Mouse (Mus musculus) midbrain, embryonic 11.5 days (tissue): ENCODE measurements around the gene Psd. TPM values are rescaled to one million over a fixed set of nuclear protein-coding genes. Genes with fewer than 3 reads are reported as not detected.

ENCODE experiments used
- ATAC-seq: fragments of 200-750 bp; cut with Nextera tagmentation; 2 replicates; pipeline ENCODE4 v1.8.0; 2017; ENCODE audit warnings: moderate TSS enrichment, moderate library complexity; ENCODE audit not compliant: low FRiP score
- DNase-seq: peaks from one replicate; pipeline ENCODE4 v3.0.0; 2015; ENCODE audit warnings: low spot score; ENCODE audit errors: missing footprints
- H3K27ac ChIP-seq: fragments of 300-500 bp; sonication (generic); 2 replicates; pipeline ENCODE4 v1.5.1; 2014; ENCODE audit warnings: low read depth, low read length
- H3K27me3 ChIP-seq: fragments of 300-500 bp; sonication (generic); 2 replicates; pipeline ENCODE4 v1.6.1; 2014; ENCODE audit warnings: mild to moderate bottlenecking, low read length, moderate library complexity, mixed read lengths; ENCODE audit not compliant: control insufficient read depth, insufficient read depth
- H3K36me3 ChIP-seq: fragments of 300-500 bp; sonication (generic); 2 replicates; pipeline ENCODE4 v1.6.1; 2014; ENCODE audit warnings: mild to moderate bottlenecking, low read length, moderate library complexity, mixed read lengths; ENCODE audit not compliant: control insufficient read depth, insufficient read depth
- H3K4me1 ChIP-seq: fragments of 300-500 bp; sonication (generic); 2 replicates; pipeline ENCODE4 v1.6.1; 2014; ENCODE audit warnings: low read length; ENCODE audit not compliant: control insufficient read depth, insufficient read depth
- H3K4me2 ChIP-seq: fragments of 300-500 bp; sonication (generic); 2 replicates; pipeline ENCODE4 v1.6.1; 2014; ENCODE audit warnings: mild to moderate bottlenecking, moderate library complexity
- H3K4me3 ChIP-seq: fragments of 300-500 bp; sonication (generic); 2 replicates; pipeline ENCODE4 v1.5.1; 2014; ENCODE audit warnings: low read depth, low read length
- H3K9ac ChIP-seq: fragments of 300-500 bp; sonication (generic); 2 replicates; pipeline ENCODE4 v1.6.1; 2014; ENCODE audit warnings: low read length
- H3K9me3 ChIP-seq: fragments of 300-500 bp; sonication (generic); 2 replicates; pipeline ENCODE4 v1.6.1; 2016; ENCODE audit warnings: low read length; ENCODE audit not compliant: control insufficient read depth
- WGBS: fragments of 180-500 bp; shearing (Covaris S2); extraction: QIAGEN DNeasy Blood & Tissue Kit; methylation state at CpG from one replicate; pipeline ENCODE4 v1.1.7; 2014; 5-methylcytosine and 5-hydroxymethylcytosine counted together
- polyA plus RNA-seq: library from polyadenylated mRNA; unstranded; fragments of >200 nt; fragmentation: Nextera tagmentation; extraction: Ambion mirVana; gene quantifications from 2 replicates; pipeline ENCODE4 v1.2.1, GENCODE M21; 2014

The Psd gene
- polyA plus RNA-seq, 1 experiment from 2014 or later, result 10.7 TPM

DNA sequence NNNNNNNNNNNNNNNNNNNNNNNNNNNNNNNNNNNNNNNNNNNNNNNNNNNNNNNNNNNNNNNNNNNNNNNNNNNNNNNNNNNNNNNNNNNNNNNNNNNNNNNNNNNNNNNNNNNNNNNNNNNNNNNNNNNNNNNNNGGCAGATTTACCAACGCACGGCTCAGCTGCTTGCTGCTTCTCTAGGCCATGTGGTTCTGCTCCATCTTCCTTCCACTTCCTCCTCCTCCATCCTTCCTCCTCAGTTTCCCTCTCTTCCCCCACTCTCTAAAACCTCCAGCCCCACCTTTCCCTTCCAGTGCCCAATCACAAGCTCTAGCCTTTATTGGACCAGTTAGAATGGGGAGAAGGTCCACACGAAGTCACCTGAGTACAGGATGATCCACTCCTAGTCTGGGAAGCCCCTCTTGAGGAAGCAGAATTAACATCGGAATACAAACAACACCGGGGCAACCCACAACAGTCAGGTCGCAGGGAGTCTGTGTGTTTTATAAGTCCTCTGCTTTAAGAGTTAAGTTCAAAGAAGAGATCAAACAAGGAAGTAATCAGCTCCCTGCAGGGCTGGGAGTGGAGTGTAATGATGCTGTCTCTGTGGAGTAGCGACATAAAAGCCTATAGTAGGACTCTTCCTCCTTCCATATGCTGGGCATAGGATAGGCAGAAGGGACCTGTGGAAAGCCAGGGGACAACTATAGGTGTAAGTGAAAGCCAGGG, 17.9 kb upstream of the Psd start:
- WGBS, result 23% methylated on average over 7 of the region's 7 CpGs
- no peak overlapping the region for H3K4me2 ChIP-seq
- no peak overlapping the region for H3K27ac ChIP-seq
- DNase-seq, result no peak
- no peak overlapping the region for H3K9ac ChIP-seq
- peaks cover 11% of the 10 kb centered on the region for H3K27me3 ChIP-seq
- H3K4me1 ChIP-seq, result peaks cover 10% of the 10 kb centered on the region
- H3K36me3 ChIP-seq, result no peaks in the 10 kb centered on the region
- ATAC-seq, result no peak
- no peak overlapping the region for H3K4me3 ChIP-seq
- no peaks in the 10 kb centered on the region for H3K9me3 ChIP-seq

DNA sequence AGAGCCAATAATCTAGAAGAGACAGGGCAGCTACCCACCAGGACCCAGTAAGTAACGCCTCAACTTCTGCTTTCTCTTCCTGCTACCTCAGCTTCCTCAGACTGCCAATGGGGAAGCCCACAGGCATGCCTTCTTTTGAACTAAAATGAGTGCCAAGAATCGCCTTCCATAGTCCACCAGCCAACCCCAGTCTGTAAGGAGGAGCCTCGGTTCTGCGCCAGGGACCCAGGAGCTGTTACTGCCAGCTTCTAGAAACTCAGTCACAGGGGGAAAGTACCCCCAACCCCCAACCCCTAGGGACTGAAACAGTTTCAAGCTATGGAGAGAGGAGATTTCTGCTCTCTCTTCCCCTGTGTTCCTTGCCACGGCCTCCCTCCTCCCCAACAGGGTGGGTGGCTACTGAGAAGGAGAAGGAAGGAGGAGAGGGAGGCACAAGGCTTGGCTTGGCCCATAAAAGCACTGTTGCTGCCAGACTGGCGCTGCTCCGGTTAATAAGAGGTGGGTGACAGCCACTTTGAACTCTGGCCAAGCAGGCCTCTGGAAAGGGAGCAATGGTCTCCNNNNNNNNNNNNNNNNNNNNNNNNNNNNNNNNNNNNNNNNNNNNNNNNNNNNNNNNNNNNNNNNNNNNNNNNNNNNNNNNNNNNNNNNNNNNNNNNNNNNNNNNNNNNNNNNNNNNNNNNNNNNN, 12.5 kb upstream of the Psd start:
- DNase-seq (no peak), ATAC-seq (no peak)
- Histone ChIP-seq H3K4me2 (no peak overlapping the region), H3K27ac (no peak overlapping the region), H3K4me1 (peaks cover 7% of the 10 kb centered on the region), H3K9me3 (no peaks in the 10 kb centered on the region), H3K36me3 (no peaks in the 10 kb centered on the region), H3K27me3 (no peaks in the 10 kb centered on the region), H3K9ac (peak overlapping the region; percentile 11; the same call in 1 of the 2 replicates), H3K4me3 (no peak overlapping the region)
- 79% methylated on average over 7 of the region's 7 CpGs for WGBS

DNA sequence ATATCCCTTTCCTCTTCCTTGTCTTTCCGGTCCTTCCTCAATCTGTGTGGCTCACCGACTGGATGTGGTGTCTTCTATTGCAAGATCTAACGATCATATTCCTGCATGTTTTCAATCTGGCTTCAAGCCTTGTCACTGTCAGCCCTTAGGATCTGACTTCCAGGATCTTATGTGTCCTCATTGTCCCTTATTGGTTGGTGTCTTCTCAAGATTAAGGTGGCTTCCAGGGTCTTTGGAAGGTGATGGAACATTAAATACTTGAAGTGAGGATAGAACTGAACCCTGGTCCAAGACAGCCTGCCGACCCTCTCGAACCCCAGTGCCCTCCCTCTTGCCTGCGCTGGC, 12.0 kb upstream of the Psd start:
- H3K9ac ChIP-seq, result peak overlapping the region; percentile 11; the same call in 1 of the 2 replicates
- no peaks in the 10 kb centered on the region for H3K36me3 ChIP-seq
- H3K9me3 ChIP-seq, result no peaks in the 10 kb centered on the region
- H3K4me2 ChIP-seq, result peak overlapping the region; percentile 20
- ATAC-seq (peak; percentile 23; the same call in 1 of the 2 replicates), DNase-seq (no peak)
- WGBS, result 55% methylated on average over 6 of the region's 6 CpGs
- H3K27ac ChIP-seq, result no peak overlapping the region
- H3K4me3 ChIP-seq, result peak overlapping the region; percentile 1; the same call in 1 of the 2 replicates
- H3K4me1 ChIP-seq, result peaks cover 7% of the 10 kb centered on the region
- no peaks in the 10 kb centered on the region for H3K27me3 ChIP-seq

DNA sequence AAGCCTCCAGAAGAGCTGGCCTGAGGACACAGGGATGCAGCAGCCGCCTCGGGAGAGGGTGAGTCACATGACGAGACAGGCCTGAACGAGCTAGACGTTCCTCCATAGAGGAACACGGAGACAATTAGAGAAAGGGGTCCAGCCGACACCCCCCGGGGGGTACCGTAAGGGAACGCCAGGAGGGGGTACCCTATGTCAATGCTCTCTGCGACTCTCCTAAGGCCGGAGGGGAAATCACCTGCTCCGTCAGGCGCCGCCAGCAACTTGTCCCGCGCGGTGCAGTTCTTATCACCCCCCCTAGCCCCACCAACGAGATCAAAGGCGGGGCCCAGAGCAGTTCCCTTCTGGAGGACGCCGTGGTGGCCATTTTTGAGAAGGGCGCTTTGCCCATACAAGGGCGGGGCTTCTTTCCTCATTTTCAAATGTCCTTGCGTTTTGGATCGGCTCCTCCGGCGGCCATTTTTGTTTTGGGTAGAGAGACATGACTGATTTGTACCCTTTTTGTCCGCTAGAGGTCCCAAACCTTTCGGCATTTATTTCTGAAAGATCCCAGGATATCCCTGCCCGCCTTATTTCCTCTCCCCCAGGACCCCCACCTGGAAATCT, 11.5 kb upstream of the Psd start, which contains the start of gene Cuedc2:
Cuedc2 (minus strand) TSS at position 372 of the 606 bp plus-strand sequence.
- peaks cover 7% of the 10 kb centered on the region for H3K4me1 ChIP-seq
- H3K9me3 ChIP-seq, result no peaks in the 10 kb centered on the region
- H3K36me3 ChIP-seq, result no peaks in the 10 kb centered on the region
- H3K9ac ChIP-seq, result peak within 1 kb of the TSS; percentile 88
- ATAC-seq (peak; percentile 91), DNase-seq (peak; percentile 100)
- H3K27ac ChIP-seq, result peak within 1 kb of the TSS; percentile 57
- H3K27me3 ChIP-seq, result no peaks in the 10 kb centered on the region
- peak within 1 kb of the TSS; percentile 73 for H3K4me3 ChIP-seq
- 1% methylated on average over 31 of the region's 31 CpGs for WGBS
- peak within 1 kb of the TSS; percentile 81 for H3K4me2 ChIP-seq

DNA sequence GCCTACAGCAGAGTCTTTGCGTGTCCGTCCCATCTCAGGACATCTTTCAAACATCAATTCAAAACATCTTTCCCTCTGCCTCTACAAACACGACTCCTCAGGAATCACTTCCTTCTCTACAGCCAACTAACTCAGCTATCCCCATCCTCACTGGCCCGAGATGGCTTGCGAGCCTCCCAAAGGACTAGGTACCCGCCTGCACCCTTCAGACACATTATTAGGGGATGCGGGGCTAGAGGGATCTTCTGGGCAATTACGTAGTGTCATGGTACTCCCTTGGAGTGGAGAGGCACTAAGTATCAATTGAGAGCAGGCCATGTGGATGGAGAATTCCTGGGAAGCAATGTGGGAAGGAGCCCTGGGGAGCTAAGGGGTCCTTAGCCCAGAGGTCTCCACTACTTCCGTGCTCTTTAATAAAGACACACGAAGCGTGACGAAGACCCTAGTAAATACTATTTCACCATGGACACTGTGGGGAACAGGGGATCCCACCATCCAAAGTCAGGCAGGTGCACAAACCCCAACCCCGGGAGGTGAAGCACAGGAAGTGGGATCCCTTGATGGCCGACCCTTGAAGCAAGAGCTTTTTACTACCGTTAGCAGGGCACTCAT, 10.9 kb upstream of the Psd start:
- Histone ChIP-seq H3K4me2 (peak overlapping the region; percentile 81), H3K27me3 (no peaks in the 10 kb centered on the region), H3K36me3 (no peaks in the 10 kb centered on the region), H3K4me1 (peaks cover 9% of the 10 kb centered on the region), H3K9me3 (no peaks in the 10 kb centered on the region), H3K27ac (peak overlapping the region; percentile 57), H3K4me3 (peak overlapping the region; percentile 73), H3K9ac (peak overlapping the region; percentile 88)
- ATAC-seq, result no peak
- 34% methylated on average over 15 of the region's 15 CpGs for WGBS
- no peak for DNase-seq

DNA sequence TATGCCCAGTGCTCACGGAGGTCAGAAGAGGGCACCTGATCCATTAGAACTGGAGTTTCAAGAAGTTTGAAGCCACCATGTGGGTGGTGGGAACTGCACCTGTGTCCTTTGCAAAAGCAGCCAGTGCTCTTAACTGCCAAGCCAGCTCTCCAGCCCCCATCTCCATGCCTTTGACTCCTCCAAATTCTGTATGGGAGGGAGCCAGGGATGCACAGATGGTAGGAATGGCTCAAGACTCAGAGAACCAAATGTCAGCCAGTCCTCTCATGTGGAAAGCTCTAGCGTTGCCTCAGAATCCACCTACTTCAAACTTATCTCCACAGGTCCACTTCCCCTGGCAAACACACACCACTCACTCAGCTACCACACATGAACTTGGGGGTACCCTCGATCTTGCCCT, 7.0 kb upstream of the Psd start:
- no peak overlapping the region for H3K27ac ChIP-seq
- H3K27me3 ChIP-seq, result no peaks in the 10 kb centered on the region
- peak; percentile 45 for DNase-seq
- H3K4me3 ChIP-seq, result no peak overlapping the region
- H3K4me1 ChIP-seq, result peaks cover 22% of the 10 kb centered on the region
- H3K4me2 ChIP-seq, result no peak overlapping the region
- no peak overlapping the region for H3K9ac ChIP-seq
- WGBS, result 94% methylated on average over 3 of the region's 3 CpGs
- ATAC-seq, result no peak
- H3K9me3 ChIP-seq, result no peaks in the 10 kb centered on the region
- no peaks in the 10 kb centered on the region for H3K36me3 ChIP-seq

DNA sequence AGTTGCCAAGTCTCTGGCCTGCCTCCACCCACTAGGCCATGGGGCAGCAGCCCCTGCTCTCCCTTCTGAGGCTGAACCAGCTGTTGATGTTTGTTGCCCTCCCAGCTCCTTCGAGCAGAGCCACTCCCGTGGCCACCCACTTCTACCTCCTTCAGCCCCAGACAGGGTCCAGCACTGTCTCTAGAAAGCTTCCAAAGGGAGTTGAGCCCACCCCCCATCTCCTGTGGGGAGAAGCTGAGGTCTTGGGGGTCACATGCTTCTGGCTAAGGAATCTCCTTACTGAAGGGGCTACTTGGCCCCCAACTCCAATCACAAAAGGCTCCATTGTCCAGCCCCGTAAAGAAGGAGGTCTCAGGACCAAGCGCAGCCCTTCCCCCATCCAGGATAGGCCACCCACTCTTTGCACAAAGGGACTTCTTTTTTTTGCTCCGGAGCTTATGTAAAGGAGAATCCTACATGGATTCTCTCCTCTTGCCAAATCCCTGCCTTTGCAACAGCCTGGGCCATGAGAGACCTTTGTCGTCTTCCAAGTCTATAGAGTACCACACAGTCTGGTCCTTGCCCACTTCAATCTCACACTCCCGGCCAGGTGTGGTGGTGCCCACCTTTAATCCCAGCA, 5.9 kb upstream of the Psd start:
- no peaks in the 10 kb centered on the region for H3K27me3 ChIP-seq
- peak; percentile 87 for DNase-seq
- H3K9ac ChIP-seq, result peak overlapping the region; percentile 1; the same call in 1 of the 2 replicates
- 37% methylated on average over 7 of the region's 7 CpGs for WGBS
- H3K9me3 ChIP-seq, result no peaks in the 10 kb centered on the region
- no peaks in the 10 kb centered on the region for H3K36me3 ChIP-seq
- peak overlapping the region; percentile 1; the same call in 1 of the 2 replicates for H3K4me2 ChIP-seq
- H3K4me1 ChIP-seq, result peaks cover 22% of the 10 kb centered on the region
- H3K4me3 ChIP-seq, result no peak overlapping the region
- H3K27ac ChIP-seq, result peak overlapping the region; percentile 11; the same call in 1 of the 2 replicates
- ATAC-seq, result no peak

DNA sequence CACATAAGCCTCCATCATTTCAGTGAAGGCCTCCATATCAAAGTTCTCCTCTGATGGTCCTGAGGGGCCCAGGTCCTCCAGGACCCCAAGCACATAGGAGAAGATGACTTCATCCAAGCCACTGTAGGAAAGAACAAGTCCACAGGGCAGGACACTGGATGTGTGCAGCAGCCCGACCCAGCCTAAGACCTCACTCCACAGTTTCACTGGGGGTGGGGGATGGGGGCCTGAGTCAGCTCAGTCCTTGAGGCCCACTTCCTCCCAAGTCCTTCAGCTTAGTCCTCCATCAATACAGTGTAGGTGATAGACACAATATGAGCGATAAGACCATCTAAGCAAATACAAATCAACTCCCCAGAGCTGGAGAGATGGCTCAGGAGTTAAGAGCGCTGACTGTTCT, 5.0 kb upstream of the Psd start:
- no peaks in the 10 kb centered on the region for H3K36me3 ChIP-seq
- no peak overlapping the region for H3K9ac ChIP-seq
- H3K4me1 ChIP-seq, result peaks cover 23% of the 10 kb centered on the region
- H3K4me2 ChIP-seq, result no peak overlapping the region
- H3K27me3 ChIP-seq, result no peaks in the 10 kb centered on the region
- H3K4me3 ChIP-seq, result no peak overlapping the region
- H3K27ac ChIP-seq, result no peak overlapping the region
- peak; percentile 68 for DNase-seq
- no peak for ATAC-seq
- 88% methylated on average over 3 of the region's 3 CpGs for WGBS
- no peaks in the 10 kb centered on the region for H3K9me3 ChIP-seq
